Mouse (Mus musculus): ENCODE measurements around the gene Rab3b.

DNA sequence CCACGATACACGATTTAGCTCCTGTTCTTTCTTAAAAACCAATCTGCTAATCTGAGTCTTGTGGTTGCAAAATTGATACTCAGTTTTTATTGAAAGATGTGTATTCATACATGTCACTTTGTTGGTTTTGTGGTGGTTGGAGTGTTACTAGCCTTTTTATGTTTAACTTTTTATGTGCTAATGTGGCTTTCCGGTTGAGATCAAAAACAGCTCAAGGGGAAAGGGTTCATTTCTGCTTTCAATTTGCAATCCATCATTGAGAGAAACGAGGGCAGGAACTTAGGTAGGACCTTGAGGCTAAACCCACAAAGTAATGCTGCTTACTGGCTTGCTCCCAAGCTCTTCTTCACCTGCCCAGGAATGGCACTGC is 108.6 kb downstream of the Rab3b start:
- no peak for TF ChIP-seq MAX (IDR thresholded peaks at IDR 0.05; ENCODE audit: low read depth)
- TF ChIP-seq POLR2A (IDR thresholded peaks at IDR 0.05; ENCODE audit: insufficient read length, low read depth) = no peak
- TF ChIP-seq USF1 (IDR thresholded peaks at IDR 0.05; ENCODE audit: low read depth) = no peak
- no peak for TF ChIP-seq E2F4 (IDR thresholded peaks at IDR 0.05; ENCODE audit: insufficient read depth)
